Mouse (Mus musculus): ENCODE measurements around the gene Tmem229a.
A peak's percentile ranks its signal among the peaks of the same experiment; 100 is the strongest.

Tmem229a gene

GRCm38 (mm10) chr6:24955946-24956585 lies at the start of gene Tmem229a:
Tmem229a (minus strand) TSS chr6:24956297.
- DNase-seq, result peak; percentile 79

- DNase-seq, result no peak
Observed at GRCm38 (mm10) chr6:24993754-24994153, 37.7 kb upstream of the Tmem229a start.

GRCm38 (mm10) chr6:24989836-24990235 lies 33.7 kb upstream of the Tmem229a start:
- no peak for DNase-seq

GRCm38 (mm10) chr6:24976176-24976575 lies 20.1 kb upstream of the Tmem229a start:
- DNase-seq, result no peak

- DNase-seq, result no peak
Observed at GRCm38 (mm10) chr6:24968471-24969223, 12.6 kb upstream of the Tmem229a start.

GRCm38 (mm10) chr6:24967726-24968125 lies 11.6 kb upstream of the Tmem229a start:
- DNase-seq, result no peak

- DNase-seq, result no peak
Observed at GRCm38 (mm10) chr6:24966010-24966682, 10.0 kb upstream of the Tmem229a start.

GRCm38 (mm10) chr6:24963754-24964153 lies 7.7 kb upstream of the Tmem229a start:
- no peak for DNase-seq

GRCm38 (mm10) chr6:24956586-24956973 lies 483 bp upstream of the Tmem229a start:
- DNase-seq, result no peak

GRCm38 (mm10) chr6:24955131-24955945 lies 759 bp downstream of the Tmem229a start:
- peak; percentile 58 for DNase-seq

GRCm38 (mm10) chr6:24954126-24954525 lies 2.0 kb downstream of the Tmem229a start:
- no peak for DNase-seq

- no peak for DNase-seq
Observed at GRCm38 (mm10) chr6:24952341-24952740, 3.8 kb downstream of the Tmem229a start.

- DNase-seq, result no peak
Observed at GRCm38 (mm10) chr6:24950669-24951068, 5.4 kb downstream of the Tmem229a start.

GRCm38 (mm10) chr6:24925076-24925785 lies 30.9 kb downstream of the Tmem229a start:
- no peak for DNase-seq

GRCm38 (mm10) chr6:24913591-24913990 lies 42.5 kb downstream of the Tmem229a start:
- no peak for DNase-seq

GRCm38 (mm10) chr6:24910728-24911105 lies 45.4 kb downstream of the Tmem229a start:
- no peak for DNase-seq

GRCm38 (mm10) chr6:24910016-24910727 lies 45.9 kb downstream of the Tmem229a start:
- DNase-seq, result no peak

GRCm38 (mm10) chr6:24907824-24908223 lies 48.3 kb downstream of the Tmem229a start:
- DNase-seq, result no peak

GRCm38 (mm10) chr6:24905101-24905500 lies 51.0 kb downstream of the Tmem229a start:
- no peak for DNase-seq
